Mouse (Mus musculus): ENCODE results near the gene Serpine3. TPM values are rescaled to one million over a fixed set of nuclear protein-coding genes. Genes with fewer than 3 reads are reported as not detected.
"Not testable (repeated sequence)": the region's sequence is repeated elsewhere in the genome, so short reads cannot be mapped to it uniquely, and the experiment has no call there.

Gene Serpine3
- polyA plus RNA-seq (2017; shearing (Covaris generic)): not detected

GRCm38 (mm10) chr14:62663367-62663766 lies at the start of gene Serpine3:
Gene Serpine3, plus strand, starts transcription at chr14:62663667.
- ATAC-seq: no peak

GRCm38 (mm10) chr14:62622393-62622792 lies 41.1 kb upstream of the Serpine3 start:
- ATAC-seq: no peak

- no peak for ATAC-seq
Measured at GRCm38 (mm10) chr14:62627951-62628350, 35.5 kb upstream of the Serpine3 start.

- no peak for ATAC-seq
Measured at GRCm38 (mm10) chr14:62637436-62638344, 25.8 kb upstream of the Serpine3 start.

DNA sequence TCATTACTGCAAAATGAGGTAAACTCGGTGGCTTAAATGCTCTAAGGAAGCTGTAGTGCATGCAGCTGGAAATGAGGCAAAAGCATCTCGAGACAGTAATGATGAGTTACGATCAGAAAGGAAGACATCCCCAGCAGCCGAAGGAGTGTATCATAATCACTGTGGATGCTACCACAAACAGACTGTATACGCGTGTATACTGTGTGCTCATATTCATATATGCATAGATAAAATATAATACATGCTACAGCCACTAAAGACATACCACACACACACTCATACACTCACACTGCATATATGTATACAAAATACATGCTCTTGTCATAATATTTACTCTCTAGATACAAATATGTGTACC lies 25.1 kb upstream of the Serpine3 start:
- ATAC-seq: no peak

GRCm38 (mm10) chr14:62639111-62639510 lies 24.4 kb upstream of the Serpine3 start:
- no peak for ATAC-seq

DNA sequence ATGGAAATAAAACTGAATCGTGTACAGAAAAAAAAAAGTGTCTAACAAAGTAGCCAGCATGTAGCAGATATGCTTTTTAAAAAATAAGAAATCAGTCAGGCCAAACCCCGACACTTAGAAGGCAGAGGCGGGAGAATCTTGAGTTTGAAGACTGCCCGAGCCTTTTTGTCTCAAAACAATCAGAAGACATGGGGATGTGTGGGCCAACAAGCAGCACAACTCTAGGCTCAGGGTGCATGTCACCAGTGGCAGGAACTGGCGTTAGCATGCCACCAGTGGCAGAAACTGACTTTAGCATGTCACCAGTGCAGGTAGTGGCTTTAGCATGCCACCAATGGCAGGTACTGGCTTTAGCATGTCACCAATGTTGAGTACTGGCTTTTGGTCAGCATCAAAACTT lies 23.9 kb upstream of the Serpine3 start:
- no peak for ATAC-seq

- ATAC-seq: no peak
Measured at GRCm38 (mm10) chr14:62640396-62640795, 23.1 kb upstream of the Serpine3 start.

- not testable (repeated sequence) for ATAC-seq
Measured at GRCm38 (mm10) chr14:62642368-62642767, 21.1 kb upstream of the Serpine3 start.

DNA sequence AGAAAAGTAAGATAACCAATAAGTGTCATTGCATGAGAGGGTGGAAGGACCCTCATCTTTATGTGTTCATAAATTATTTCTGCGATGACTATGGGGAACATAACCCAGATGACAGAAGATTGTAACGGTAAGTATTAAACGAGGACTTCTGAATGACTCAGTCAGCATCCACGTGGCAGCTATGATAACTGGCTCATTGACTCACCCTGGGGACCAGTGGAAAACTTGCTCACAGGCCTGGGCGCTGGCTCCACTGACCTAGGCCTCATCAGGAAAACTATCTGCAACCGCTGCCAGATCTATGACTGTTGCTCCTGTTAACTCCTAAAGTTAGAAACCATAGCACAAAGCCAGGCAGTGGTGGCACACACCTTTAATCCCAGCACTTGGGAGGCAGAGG lies 15.1 kb upstream of the Serpine3 start:
- ATAC-seq: no peak

GRCm38 (mm10) chr14:62650376-62650775 lies 13.1 kb upstream of the Serpine3 start:
- no peak for ATAC-seq

- no peak for ATAC-seq
Measured at GRCm38 (mm10) chr14:62651771-62652170, 11.7 kb upstream of the Serpine3 start.

DNA sequence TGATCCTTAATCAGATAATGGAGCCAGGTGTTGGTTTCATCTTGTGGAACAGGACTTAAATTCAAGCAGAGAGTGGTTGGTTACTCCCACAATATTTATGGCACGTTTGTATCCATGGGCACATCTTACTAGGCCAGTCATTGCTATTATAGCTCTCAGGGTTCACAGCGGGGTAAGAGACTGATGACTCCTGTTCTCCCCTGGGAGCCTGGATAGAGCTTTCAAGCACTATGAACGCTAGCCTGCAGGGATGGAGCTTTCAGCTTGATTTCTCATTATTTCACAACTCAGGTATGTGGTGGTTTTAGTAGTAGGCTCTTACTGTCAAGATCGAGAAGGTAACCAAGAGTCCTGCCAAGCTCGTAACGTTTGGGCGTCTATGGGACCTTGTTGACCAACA lies 7.5 kb upstream of the Serpine3 start:
- no peak for ATAC-seq

- ATAC-seq: no peak
Measured at GRCm38 (mm10) chr14:62657469-62657868, 6.0 kb upstream of the Serpine3 start.

- ATAC-seq: no peak
Measured at GRCm38 (mm10) chr14:62662381-62662780, 1.1 kb upstream of the Serpine3 start.

DNA sequence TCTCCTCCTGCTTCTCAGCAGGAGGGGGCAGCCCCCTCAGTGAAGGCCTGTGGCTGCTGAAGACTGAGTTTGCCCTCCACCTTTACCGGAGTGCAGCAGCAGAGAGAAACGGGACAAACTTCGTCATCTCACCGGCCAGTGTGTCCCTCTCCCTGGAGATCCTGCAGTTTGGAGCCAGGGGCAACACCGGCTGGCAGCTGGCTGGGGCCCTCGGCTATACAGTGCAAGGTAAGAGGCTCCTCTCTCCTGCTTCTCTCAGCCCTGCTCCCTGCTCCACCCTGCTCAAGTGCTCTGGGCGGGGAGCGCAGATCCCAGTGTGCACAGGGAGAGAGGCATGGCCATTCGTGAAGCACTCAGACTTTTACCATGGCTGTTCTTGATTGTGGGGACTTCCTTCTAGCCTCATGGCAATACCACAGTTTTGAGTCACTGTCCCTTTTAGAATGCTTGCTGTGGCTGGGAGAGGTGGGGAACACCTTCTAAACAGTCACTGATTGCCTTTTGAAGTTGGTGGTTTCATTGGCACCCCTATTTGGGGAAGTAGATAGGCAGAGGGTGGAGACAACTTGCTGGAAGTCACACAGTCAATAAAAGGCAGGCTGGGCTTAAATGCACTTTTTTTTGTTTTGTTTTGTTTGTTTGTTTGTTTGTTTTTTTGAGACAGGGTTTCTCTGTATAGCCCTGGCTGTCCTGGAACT lies 1.7 kb downstream of the Serpine3 start:
- ATAC-seq: no peak

DNA sequence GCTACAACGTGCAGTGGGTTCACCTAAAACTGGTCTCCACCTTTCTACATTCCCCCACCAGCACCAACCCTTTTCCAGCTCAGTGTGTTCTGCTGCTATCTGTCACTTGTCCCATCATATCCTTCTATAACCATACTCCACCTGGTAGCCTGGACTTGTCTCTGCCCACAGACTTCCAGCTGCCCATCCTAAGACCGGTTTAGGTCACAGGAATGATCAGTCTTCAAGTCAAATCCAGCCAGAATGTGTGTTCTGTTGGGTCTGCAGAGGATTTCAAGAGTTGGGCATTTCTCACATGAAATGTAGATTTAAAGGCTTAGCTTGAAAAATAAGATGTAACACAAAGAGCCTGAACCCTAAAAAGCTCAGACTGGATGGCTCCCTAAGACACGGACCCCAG lies 10.2 kb downstream of the Serpine3 start:
- ATAC-seq: no peak

DNA sequence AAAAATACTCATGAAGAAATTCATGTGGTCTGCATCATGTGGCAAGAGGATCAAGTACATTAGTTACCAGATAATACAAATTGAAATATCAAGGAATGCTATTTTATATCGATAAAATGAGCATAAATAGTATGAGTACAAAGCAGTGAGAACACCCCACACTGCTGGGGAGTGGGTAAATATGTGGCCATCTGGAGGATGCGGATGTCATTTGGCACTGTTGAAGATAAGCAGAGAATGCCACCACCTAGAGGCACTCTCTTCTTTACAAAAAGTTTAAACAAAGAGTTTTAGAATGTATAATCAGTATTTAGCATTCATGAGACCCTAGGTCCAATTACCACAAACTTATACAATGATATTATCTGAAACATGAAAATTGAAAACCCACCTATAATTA lies 54.7 kb downstream of the Serpine3 start:
- ATAC-seq: no peak

DNA sequence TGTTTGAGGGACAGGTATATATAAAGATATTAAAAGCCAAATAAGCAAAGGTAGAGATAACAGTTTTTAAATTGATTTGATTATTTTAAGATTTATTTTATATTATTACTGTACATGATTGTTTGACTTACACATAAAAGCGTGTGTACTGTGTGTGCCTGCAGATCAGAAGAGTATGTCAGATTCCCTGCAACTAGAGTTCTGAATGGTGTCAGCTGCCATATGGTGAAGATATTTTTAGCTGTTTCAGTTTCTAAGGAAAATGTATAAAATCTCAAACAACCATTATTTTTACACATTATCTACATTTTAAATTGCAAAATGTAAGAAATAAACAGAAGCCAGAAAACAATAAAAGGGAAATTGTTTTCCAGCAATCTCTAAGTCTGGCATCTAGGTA lies 58.2 kb downstream of the Serpine3 start:
- ATAC-seq: no peak

- ATAC-seq: no peak
Measured at GRCm38 (mm10) chr14:62724560-62724959, 61.1 kb downstream of the Serpine3 start.

DNA sequence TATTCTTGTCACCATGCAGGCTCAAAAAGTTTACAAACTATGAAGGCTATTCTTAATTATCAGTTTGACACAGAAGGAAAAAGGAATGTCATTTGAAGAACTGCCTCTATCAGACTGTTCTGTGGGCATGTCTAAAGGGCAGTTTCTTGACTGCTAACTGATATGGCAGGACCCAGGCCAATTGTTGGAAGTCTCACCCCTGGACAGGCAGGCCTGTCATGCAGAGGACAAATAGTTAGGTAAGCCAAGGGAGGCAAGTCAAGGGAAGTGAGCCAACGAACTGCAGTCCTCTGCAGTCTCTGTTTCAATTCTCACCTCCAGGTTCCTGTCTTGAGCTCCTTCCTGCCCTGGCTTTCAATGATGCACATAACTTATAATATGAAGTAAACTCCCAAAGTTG lies 68.4 kb downstream of the Serpine3 start:
- ATAC-seq: no peak

DNA sequence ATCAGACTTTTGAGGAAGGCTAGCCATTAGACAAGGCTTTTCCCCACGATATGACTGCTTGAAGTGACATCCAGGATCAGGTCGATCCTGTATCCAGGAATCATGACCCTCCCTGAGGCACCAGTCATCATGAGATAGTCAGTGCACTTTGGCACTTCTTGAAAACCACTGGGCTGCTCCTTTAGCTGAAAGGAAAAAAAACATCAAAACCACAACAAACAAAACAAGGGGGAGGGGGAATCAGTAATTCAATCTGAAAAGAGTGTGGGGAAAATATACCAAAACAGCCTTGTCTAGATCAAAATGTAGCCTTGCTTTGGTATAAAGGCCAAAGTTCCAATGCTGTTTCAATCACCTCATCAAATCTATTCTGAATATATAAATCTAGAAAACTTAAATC lies 70.2 kb downstream of the Serpine3 start:
- peak; percentile 51 for ATAC-seq

DNA sequence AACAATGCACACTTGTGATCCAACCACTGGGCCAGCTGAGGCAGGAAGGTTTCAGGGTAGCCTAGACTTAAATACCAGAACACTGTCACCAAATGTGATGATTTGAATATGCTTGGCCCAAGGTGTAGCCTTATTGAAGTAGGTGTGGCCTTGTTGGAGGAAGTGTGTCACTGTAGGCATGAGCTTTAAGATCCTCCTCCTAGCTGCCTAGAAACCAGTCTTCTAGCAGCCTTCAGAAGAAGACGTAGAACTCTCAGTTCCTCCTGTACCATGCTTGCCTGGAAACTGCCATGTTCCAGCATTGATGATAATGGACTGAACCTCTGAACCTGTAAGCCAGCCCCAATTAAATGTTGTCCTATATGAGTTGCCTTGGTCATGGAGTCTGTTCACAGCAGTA lies 72.2 kb downstream of the Serpine3 start:
- no peak for ATAC-seq
